Mouse (Mus musculus): ENCODE measurements around the gene Tomm20.
"Not testable (repeated sequence)": the region's sequence is repeated elsewhere in the genome, so short reads cannot be mapped to it uniquely, and the experiment has no call there.

The Tomm20 gene

GRCm38 (mm10) chr8:126945730-126946163 is at the start of gene Tomm20:
Gene Tomm20, minus strand, starts transcription at chr8:126945844.
- in situ Hi-C loops (cut with MboI, MseI): no loop called here

GRCm38 (mm10) chr8:126994506-126994905 is 48.9 kb upstream of the Tomm20 start:
- in situ Hi-C loops (cut with MboI, MseI): no loop called here

GRCm38 (mm10) chr8:126989363-126990153 is 43.9 kb upstream of the Tomm20 start:
- in situ Hi-C loops (cut with MboI, MseI): loop anchor here (5.0 kb wide), 1 partner anchor 183 kb away; no protein-coding TSS in a partner anchor

GRCm38 (mm10) chr8:126988346-126989006 is 42.8 kb upstream of the Tomm20 start:
- in situ Hi-C loops (cut with MboI, MseI): loop anchor here (5.0 kb wide), 1 partner anchor 184 kb away; no protein-coding TSS in a partner anchor

- in situ Hi-C loops (cut with MboI, MseI): loop anchor here (5.0 kb wide), 1 partner anchor 186 kb away; no protein-coding TSS in a partner anchor
Observed at GRCm38 (mm10) chr8:126986495-126986894, 40.9 kb upstream of the Tomm20 start.

- in situ Hi-C loops (cut with MboI, MseI): no loop called here
Observed at GRCm38 (mm10) chr8:126980046-126980445, 34.4 kb upstream of the Tomm20 start.

- in situ Hi-C loops (cut with MboI, MseI): no loop called here
Observed at GRCm38 (mm10) chr8:126979091-126979920, 33.7 kb upstream of the Tomm20 start.

GRCm38 (mm10) chr8:126978535-126978934 is 32.9 kb upstream of the Tomm20 start:
- in situ Hi-C loops (cut with MboI, MseI): not testable (repeated sequence)

- in situ Hi-C loops (cut with MboI, MseI): no loop called here
Observed at GRCm38 (mm10) chr8:126978028-126978427, 32.4 kb upstream of the Tomm20 start.

GRCm38 (mm10) chr8:126976608-126977348 is 31.1 kb upstream of the Tomm20 start:
- in situ Hi-C loops (cut with MboI, MseI): no loop called here

GRCm38 (mm10) chr8:126975706-126976105 is 30.1 kb upstream of the Tomm20 start:
- in situ Hi-C loops (cut with MboI, MseI): no loop called here

- in situ Hi-C loops (cut with MboI, MseI): loop anchor here (25.0 kb wide), 1 partner anchor 1713 kb away; the partner anchor contains the start of gene Itgb1
Observed at GRCm38 (mm10) chr8:126974511-126974910, 28.9 kb upstream of the Tomm20 start.

GRCm38 (mm10) chr8:126973686-126974265 is 28.1 kb upstream of the Tomm20 start:
- in situ Hi-C loops (cut with MboI, MseI): loop anchor here (25.0 kb wide), 1 partner anchor 1714 kb away; the partner anchor contains the start of gene Itgb1

- in situ Hi-C loops (cut with MboI, MseI): loop anchor here (25.0 kb wide), 1 partner anchor 1715 kb away; the partner anchor contains the start of gene Itgb1
Observed at GRCm38 (mm10) chr8:126972649-126973048, 27.0 kb upstream of the Tomm20 start.

- in situ Hi-C loops (cut with MboI, MseI): loop anchor here (25.0 kb wide), 1 partner anchor 1715 kb away; the partner anchor contains the start of gene Itgb1
Observed at GRCm38 (mm10) chr8:126972102-126972501, 26.5 kb upstream of the Tomm20 start.

- in situ Hi-C loops (cut with MboI, MseI): loop anchor here (25.0 kb wide), 1 partner anchor 1716 kb away; the partner anchor contains the start of gene Itgb1
Observed at GRCm38 (mm10) chr8:126971314-126971664, 25.6 kb upstream of the Tomm20 start.

- in situ Hi-C loops (cut with MboI, MseI): loop anchor here (25.0 kb wide), 1 partner anchor 1717 kb away; the partner anchor contains the start of gene Itgb1
Observed at GRCm38 (mm10) chr8:126970579-126971313, 25.1 kb upstream of the Tomm20 start, which contains the start of gene Rbm34. Gene Rbm34, minus strand, starts transcription at chr8:126971071.

- in situ Hi-C loops (cut with MboI, MseI): loop anchor here (25.0 kb wide), 1 partner anchor 1718 kb away; the partner anchor contains the start of gene Itgb1
Observed at GRCm38 (mm10) chr8:126969546-126969945, 23.9 kb upstream of the Tomm20 start.

- in situ Hi-C loops (cut with MboI, MseI): loop anchor here (25.0 kb wide), 1 partner anchor 1719 kb away; the partner anchor contains the start of gene Itgb1
Observed at GRCm38 (mm10) chr8:126968107-126968506, 22.5 kb upstream of the Tomm20 start.
